Mouse (Mus musculus): Measurements from ENCODE around the gene Por.
A peak's percentile ranks its signal among the peaks of the same experiment; 100 is the strongest.

Gene Por

GRCm38 (mm10) chr5:135702190-135702589, 32.4 kb downstream of the Por start:
- no peak for DNase-seq (ENCODE audit: low spot score in 2 of 2)

- no peak for DNase-seq (ENCODE audit: low spot score in 2 of 2)
These were observed 32.9 kb downstream of the Por start for GRCm38 (mm10) chr5:135702682-135703192.

- no peak for DNase-seq (ENCODE audit: low spot score in 2 of 2)
These were observed 33.6 kb downstream of the Por start for GRCm38 (mm10) chr5:135703431-135703830.

GRCm38 (mm10) chr5:135705383-135705782, 35.5 kb downstream of the Por start:
- DNase-seq (ENCODE audit: low spot score in 2 of 2), result no peak

- no peak for DNase-seq (ENCODE audit: low spot score in 2 of 2)
These were observed 37.2 kb downstream of the Por start for GRCm38 (mm10) chr5:135707039-135707438.

- DNase-seq (ENCODE audit: low spot score in 2 of 2), result no peak
These were observed 38.0 kb downstream of the Por start for GRCm38 (mm10) chr5:135707855-135708254.

- DNase-seq (ENCODE audit: low spot score in 2 of 2), result no peak
These were observed 39.9 kb downstream of the Por start for GRCm38 (mm10) chr5:135709716-135710115.

- DNase-seq (ENCODE audit: low spot score in 2 of 2), result no peak
These were observed 40.9 kb downstream of the Por start for GRCm38 (mm10) chr5:135710599-135711214.

GRCm38 (mm10) chr5:135711582-135712355, 41.9 kb downstream of the Por start:
- DNase-seq (ENCODE audit: low spot score in 2 of 2), result no peak

GRCm38 (mm10) chr5:135712803-135713202, 43.0 kb downstream of the Por start:
- DNase-seq (ENCODE audit: low spot score in 2 of 2), result no peak

- peak in 1 of 2 experiments; percentile 43 for DNase-seq (ENCODE audit: low spot score in 2 of 2)
These were observed 43.8 kb downstream of the Por start for GRCm38 (mm10) chr5:135713441-135714218.

GRCm38 (mm10) chr5:135715624-135716023, 45.8 kb downstream of the Por start:
- DNase-seq (ENCODE audit: low spot score in 2 of 2), result no peak

GRCm38 (mm10) chr5:135719586-135720120, 49.8 kb downstream of the Por start:
- no peak for DNase-seq (ENCODE audit: low spot score in 2 of 2)

- DNase-seq (ENCODE audit: low spot score in 2 of 2), result no peak
These were observed 50.3 kb downstream of the Por start for GRCm38 (mm10) chr5:135720121-135720520.

- no peak for DNase-seq (ENCODE audit: low spot score in 2 of 2)
These were observed 51.2 kb downstream of the Por start for GRCm38 (mm10) chr5:135721076-135721475.

- peak in 1 of 2 experiments; percentile 67 for DNase-seq (ENCODE audit: low spot score in 2 of 2)
These were observed 52.3 kb downstream of the Por start for GRCm38 (mm10) chr5:135722121-135722520.

GRCm38 (mm10) chr5:135723165-135723751, 53.4 kb downstream of the Por start:
- no peak for DNase-seq (ENCODE audit: low spot score in 2 of 2)

GRCm38 (mm10) chr5:135724536-135725322, 54.9 kb downstream of the Por start:
- peak in 1 of 2 experiments; percentile 23 for DNase-seq (ENCODE audit: low spot score in 2 of 2)

GRCm38 (mm10) chr5:135725391-135725841, 55.6 kb downstream of the Por start:
- no peak for DNase-seq (ENCODE audit: low spot score in 2 of 2)

- no peak for DNase-seq (ENCODE audit: low spot score in 2 of 2)
These were observed 56.2 kb downstream of the Por start for GRCm38 (mm10) chr5:135725991-135726390.
